Mouse (Mus musculus) CD4-positive, CD25-positive, alpha-beta regulatory T cell, adult 2 months (primary cell): ENCODE results near the gene Cbln3.

Experiments used
- DNase-seq: peaks from one replicate; pipeline ENCODE4 v3.0.0-alpha.2; 2012; ENCODE audit warnings: low read depth, low spot score

The Cbln3 gene

GRCm38 (mm10) chr14:55884166-55884565 is at the start of gene Cbln3:
Gene Cbln3 (minus strand): TSS chr14:55884392.
- DNase-seq, result peak; percentile 27

- DNase-seq, result no peak
Measured at GRCm38 (mm10) chr14:55933586-55933985, 49.4 kb upstream of the Cbln3 start.

- DNase-seq, result no peak
Measured at GRCm38 (mm10) chr14:55929263-55929997, 45.2 kb upstream of the Cbln3 start.

GRCm38 (mm10) chr14:55926847-55927246 is 42.7 kb upstream of the Cbln3 start:
- DNase-seq, result no peak

- DNase-seq, result no peak
Measured at GRCm38 (mm10) chr14:55922475-55923232, 38.5 kb upstream of the Cbln3 start.

DNA sequence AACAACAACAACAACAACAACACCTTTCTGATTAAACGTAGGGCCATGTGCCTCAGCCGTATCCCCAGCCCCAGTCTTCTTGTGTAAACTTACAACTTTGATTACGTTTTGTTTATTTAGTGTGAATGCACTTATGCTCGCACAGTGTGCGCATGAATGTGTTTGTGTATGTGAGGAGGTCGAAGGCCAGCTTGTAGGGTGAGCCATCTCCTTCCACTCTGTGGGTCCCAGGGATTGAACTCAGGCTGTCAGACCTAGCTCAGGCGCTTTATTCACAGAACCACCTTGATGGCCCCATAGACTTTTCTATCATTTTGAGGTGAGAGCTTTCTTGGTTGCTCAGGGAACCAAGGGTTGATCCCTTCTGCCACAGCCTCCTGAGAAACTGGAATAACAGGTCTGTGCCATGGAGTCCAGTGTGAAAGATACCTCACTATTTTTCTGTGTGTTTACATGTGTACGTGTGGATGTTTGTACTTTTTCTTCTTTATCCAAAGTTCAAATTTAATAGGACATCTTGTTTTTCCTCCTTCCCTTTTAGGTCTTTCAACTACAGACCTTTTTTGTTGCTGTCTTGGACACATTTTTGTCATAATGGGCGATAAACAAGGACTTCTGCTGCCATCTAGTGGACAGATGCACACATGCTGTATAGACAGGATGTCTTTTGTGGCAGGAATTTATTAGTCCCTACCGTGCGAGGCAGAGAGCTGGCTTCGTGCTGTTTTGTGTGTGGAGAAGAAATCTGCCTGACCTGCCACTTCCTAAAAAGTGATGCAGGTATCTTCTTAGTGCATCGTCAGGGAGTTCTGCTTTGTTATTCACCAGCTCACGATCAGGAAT is 34.3 kb upstream of the Cbln3 start:
- peak; percentile 93 for DNase-seq

- DNase-seq, result peak; percentile 45
Measured at GRCm38 (mm10) chr14:55913406-55913805, 29.2 kb upstream of the Cbln3 start.

DNA sequence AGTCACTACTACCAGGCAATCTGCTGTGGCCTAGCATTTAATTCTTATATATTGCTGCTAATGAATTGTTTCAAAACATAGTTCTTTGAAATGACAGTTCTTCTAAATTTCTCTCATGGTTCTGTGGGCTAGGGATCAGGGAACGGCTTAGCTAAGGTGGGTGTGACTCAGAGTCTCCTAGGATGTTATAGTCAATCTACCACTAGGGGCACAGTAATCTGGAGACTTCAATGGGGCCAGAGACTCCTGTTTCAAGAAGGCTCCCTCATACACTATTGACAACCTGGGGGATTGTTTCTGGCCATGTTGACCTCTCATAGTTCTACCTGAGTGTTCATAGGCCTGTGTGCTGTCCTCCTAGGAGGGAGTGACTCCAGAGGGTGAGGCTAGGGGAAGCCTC is 21.3 kb upstream of the Cbln3 start:
- DNase-seq, result peak; percentile 47

- no peak for DNase-seq
Measured at GRCm38 (mm10) chr14:55900414-55900755, 16.2 kb upstream of the Cbln3 start.

DNA sequence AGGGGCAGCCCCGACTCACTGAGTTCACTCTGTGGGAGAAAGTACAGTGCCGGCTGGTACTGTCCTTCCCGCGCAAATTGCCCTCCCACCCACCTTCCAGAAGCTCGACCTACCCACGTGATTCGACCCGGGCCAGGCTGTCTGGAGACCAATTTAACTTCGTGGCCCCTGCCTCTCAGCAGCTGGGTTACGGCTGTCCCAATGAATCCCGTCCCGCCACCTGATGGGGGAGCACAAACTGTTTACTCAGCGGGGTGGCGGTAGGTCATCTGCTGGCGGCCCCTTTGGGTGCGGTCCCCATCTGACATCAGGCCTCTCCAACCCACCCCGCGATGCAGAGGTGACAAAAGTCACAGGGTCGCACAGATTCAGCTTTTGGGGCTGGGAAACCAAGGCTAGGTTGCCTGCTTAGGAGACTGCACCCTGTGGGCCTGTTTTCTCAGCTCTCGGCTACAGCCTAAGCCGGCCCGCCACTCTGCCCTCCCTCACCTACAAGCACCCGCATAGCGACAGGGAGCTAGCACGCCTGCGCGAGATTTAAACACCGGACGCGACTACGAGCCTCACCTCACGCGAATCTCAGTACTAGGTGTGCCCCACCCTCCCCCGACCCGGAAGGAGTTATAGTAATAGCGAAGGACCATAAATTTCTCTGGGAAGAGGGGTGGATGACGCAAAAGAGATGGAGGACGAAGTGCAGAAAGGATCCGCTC is 15.7 kb upstream of the Cbln3 start, which contains the start of gene Sdr39u1:
Gene Sdr39u1, minus strand, starts transcription at position 593 of the 713 bp plus-strand sequence.
- DNase-seq, result peak; percentile 95

- DNase-seq, result no peak
Measured at GRCm38 (mm10) chr14:55898947-55899346, 14.8 kb upstream of the Cbln3 start.

DNA sequence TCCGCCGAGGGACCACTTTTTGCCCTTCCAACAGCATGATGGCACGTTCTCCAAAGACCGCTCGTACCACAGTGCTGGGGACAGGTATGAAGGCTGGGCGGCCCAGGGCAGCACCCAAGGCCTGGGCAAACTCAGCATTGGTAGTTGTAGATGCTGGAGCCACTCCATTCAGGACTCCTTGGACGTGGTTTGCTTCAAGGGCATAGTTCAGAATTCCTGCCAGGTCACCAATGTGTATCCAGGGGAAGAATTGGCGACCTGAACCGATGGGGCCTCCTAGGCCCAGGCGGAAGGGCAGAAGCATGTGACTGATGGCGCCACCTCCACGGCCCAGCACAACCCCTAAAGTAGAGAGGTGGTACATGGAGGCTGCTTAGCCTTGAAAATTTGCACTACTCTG is 13.5 kb upstream of the Cbln3 start:
- no peak for DNase-seq

- DNase-seq, result no peak
Measured at GRCm38 (mm10) chr14:55886571-55887382, 2.6 kb upstream of the Cbln3 start.

DNA sequence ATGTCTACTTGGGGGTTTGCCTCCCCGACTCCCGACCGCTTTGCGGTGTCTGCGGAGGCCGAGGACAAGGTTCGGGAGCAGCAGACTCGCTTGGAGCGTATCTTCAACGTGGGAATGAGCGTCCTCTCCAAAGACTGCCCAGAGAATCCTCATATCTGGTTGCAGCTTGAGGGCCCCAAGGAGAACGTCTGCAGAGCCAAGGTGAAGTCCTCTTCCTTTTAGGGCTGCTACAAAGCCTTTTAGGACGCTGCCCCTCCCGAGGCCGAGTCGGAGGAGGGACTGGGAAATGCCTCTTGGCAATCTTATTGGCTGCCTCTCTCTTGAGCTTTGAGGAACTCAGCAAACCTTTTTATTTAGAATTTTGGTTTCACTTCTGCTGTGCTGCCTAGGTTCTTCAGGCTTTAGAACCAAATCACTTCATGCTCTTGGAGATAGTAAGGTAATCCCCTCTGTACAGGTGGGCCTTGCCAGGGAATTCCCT is 1.6 kb upstream of the Cbln3 start:
- peak; percentile 69 for DNase-seq

- peak; percentile 39 for DNase-seq
Measured at GRCm38 (mm10) chr14:55885114-55885790, 1.1 kb upstream of the Cbln3 start.

GRCm38 (mm10) chr14:55884713-55885113 is 521 bp upstream of the Cbln3 start, which contains the start of gene Khnyn:
Gene Khnyn (plus strand): TSS chr14:55884947.
- peak; percentile 84 for DNase-seq

DNA sequence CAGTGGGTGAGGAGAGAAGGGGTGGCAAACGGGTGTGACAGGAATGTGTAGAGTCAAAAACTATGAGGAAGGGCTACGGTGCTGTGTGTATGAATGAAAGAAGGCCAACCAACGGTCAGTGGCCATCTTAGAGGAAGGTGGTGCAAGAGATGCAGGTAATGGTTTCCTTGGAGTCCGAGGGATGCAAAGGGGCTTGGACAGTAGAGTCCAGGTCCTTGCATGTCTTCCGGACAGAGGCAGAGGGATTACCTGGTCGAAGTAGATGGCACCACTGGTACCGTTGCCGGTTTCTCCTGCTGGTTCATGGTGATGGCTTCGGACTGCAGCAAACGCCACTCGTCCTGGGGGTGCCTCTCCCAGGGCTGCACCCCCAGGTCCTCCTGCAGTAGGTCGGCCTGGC is 529 bp downstream of the Cbln3 start:
- no peak for DNase-seq

DNA sequence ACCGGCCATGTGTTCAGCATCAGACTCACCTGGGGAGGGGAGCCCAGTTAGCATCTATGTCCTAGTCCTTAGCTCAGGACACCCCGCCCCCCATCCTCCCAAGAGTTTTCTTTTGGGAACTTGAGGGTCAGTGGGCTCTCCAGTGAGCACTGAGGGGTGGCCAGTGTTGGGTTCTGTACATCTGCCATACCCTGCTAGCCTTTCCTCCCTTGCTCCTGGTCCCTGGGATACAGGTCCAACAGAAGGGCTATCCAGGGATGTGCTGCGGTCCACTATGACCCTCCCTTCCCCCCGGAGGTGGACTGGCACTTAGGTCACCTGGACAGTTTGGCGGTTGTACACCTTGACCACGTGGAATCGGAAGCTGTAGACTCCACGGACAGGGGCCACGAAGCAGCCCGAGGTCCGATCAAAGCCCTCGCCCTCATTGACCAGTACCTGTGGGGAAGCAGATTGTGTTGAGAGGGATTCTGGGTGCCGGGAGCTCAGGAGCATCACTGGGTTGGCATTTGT is 987 bp downstream of the Cbln3 start:
- no peak for DNase-seq

- peak; percentile 52 for DNase-seq
Measured at GRCm38 (mm10) chr14:55882171-55882641, 2.0 kb downstream of the Cbln3 start.
